Mouse (Mus musculus) forelimb bud, embryonic 11.5 days (tissue): ENCODE measurements around the gene Cfdp1.

Experiments used
- DNase-seq: peaks from one replicate; pipeline ENCODE4 v3.0.0-alpha.2; 2012; ENCODE audit warnings: low read depth, low spot score

The Cfdp1 gene

DNA sequence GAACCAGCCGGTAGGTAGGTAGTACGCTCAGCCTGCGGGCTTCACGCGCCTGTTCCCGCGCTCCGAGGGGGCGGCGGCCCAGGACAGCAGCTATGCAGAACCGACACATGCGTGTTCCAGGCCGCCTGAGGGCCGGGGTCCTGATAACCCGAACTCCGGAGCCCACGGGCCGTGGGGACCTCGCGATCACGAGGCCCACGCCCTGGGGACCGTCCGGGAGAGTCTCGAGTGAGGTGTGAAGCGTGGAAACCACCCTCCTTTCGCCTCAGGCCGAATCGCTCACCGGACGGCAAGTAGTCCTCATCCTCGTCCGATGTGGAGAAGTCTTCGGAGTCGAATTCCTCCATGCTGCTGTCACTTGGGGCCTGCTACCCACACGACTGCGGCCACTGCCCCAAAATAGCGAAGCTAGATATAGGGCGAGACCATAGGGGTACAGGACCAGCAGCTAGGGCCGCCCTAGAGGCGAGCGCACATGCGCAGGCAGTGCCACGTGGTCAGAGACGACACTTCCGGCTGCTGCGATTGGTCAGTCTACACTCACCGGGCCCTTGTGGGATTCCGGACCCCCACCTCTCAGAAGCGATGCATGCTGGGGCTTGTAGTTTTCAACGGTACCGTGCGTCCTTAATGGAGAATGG is at the start of gene Cfdp1:
Cfdp1 (minus strand) TSS at position 431 of the 641 bp plus-strand sequence.
- DNase-seq: peak; percentile 96

DNA sequence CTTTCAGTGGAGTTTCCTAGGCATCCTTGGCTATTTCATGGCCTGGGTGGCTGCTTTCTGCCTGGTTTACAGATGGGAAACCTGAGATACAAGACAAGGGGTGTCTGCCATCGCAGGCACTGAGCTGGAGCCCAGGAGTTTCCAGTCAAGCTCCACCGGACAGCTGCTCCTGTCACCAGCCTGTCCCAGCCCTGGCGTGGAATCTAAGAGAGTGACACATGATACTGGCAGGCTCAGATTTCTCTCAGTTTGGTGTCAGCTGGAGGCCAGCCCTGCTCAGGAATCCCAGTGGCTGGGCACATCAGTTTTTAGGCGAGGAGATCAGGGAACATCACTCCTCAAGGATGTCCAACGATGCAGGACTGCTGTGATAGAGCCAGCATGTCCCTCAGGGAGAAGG is 48.0 kb upstream of the Cfdp1 start:
- DNase-seq: no peak

DNA sequence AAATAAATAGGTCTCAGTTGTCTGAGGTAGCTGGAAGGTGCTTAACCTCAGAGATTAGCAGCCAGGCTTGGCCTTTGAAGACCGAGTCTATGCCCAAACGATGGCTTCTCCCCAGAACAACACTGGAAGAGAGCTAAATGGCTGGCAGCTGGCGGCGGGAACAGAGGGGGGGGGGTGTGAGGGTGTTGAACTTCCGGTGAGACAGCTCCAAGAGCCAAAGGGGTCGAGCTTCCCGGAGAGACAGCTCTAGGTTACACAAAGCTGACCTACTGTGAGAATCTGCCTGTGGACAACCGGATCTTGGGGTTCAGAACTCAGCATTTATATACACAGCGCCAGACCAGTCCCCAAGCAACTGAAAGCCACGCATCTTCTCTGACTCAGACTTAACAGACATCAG is 44.5 kb upstream of the Cfdp1 start:
- no peak for DNase-seq

DNA sequence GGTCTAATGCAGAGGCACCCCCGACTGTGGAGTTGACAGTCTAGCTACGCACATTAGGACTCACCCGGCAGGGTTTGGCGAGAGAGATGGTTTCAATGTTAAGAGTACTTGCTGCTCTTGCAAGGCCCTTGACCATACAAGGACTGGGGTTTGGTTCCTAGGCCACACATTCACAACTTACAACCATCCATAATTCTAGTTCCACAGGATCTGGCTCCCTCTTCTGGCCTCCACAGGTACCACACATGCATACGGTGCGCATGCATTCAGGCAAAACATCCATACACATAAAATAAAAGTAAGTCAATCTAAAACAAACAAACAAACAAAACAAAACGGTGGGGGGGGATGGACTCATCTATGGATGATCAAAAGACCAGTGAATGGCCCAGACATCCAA is 40.9 kb upstream of the Cfdp1 start:
- DNase-seq: no peak

DNA sequence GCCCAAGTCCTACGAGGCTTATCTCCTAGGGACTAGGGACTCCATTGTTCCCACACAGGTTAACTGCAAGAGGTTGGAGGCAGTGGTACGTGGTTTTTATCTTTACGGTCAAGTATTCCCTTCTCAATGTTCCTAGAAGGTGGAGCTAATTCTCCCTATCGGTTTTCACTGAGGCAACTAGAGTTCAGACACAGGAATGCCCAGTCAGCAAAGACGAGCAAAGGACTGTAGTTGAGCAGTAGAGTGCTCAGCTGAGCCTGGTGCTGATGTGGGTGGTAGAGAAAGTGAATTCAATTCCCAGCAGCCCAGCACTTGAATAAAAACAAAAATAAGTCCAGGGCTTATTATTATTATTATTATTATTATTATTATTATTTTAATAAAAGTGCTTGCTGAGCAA is 38.5 kb upstream of the Cfdp1 start:
- no peak for DNase-seq

DNA sequence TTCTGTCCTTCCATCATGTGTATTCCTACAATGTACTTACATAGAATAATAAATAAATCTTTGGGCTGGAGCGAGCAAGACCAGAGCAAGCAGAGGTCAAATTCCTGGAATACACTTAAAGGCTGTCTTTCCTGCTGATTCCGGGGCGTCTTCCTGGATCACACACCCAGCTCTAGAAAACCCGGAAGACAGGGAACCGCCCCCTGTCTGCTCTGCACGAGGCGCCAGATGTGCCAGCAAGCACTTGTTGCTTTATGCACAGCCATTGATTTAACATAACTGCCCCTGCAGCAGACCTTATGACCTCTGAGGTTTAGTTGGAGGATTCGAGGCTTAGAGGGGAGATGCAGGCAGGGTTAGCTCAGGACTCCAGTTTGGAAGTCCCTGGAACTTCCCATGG is 37.9 kb upstream of the Cfdp1 start:
- no peak for DNase-seq

DNA sequence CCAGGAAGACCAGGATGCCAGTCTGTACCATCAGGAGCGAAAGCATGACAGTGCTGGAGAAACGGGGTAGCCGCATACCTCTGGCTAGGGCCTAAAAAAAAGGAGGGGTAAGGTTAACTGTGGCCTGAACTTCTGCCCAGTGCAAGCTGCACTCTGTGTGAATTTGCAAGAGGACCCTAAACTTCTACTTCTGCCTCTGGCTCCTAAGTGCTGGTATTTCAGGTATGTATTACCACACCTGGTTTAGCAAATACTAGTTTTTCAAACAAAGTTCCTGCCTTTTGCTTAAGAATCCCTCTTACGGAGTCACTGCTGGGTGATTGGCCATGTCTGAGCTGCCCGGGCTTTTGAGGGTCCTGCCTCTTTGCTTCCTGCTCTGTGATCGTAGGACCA is 36.8 kb upstream of the Cfdp1 start:
- no peak for DNase-seq

DNA sequence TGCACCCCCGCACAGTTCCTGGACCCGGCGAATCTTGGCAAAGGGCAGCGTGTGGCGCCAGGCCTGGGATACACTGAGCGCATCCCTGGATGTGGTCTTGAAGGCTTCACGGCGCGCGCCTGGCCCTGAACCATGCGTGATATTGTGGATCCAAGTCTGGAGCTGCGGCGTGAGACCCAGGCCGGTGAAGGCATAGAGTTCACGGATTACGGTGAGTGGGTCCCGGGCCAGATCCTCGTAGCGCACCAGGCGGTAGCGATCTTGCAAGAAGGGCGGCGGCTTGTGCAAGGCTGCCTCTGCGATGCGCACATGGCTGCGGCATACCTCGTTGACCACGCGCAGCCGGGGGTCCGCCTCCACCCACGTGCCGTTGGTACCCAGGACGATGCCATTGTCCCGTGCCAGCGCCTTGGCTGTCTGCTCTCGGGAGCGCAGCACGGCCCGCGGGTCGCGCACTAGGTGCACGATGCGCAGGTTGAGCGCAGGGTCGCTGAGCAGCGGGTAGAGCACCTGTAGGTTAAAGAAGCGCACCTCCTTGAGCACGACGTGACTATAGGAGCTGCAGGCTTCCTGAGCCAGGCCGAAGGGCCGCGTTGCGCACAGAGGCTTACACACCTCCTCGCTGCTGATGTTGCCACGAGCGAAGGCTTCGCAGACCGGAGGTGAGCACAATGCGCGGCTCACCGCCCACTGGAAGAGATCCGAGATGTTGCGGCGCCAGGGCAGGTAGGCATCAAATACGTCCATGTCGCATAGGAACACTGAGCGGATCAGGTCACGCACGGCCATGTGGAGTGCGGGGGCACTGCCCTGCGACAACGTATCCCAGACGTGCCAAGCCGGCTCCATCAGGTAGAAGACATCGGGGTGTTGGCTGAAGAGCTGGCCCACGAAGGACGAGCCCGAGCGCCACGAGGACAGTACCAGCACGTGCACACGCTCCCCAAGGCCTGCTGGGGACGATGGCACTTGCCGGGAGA is 36.1 kb upstream of the Cfdp1 start:
- DNase-seq: no peak

DNA sequence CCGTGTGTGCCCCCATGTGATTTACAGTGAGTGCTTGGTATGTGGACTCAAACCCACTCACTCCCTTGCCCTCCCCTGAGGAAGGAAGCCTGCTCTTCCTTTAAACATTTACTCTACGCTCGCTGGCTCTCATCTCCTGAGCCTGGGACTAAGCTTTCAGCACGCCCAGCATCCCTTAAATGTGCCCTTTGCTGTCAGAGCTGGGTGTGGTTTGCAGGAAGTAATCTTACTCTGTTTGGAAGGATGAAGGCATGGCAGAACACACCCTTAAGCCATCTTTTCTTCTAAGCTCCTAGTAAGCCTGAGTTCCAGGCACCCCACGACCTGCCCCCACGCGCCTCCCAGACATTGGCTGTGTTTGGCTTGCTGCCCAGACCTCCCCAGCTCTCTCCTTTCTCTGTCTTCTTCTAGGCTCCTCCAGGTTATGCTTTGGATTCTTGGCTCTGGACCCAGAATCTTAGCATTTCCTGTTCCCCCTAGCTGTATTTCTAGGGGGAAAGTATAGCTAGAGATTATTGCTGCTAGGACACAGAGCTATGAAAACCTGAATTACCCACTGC is 34.1 kb upstream of the Cfdp1 start:
- no peak for DNase-seq

DNA sequence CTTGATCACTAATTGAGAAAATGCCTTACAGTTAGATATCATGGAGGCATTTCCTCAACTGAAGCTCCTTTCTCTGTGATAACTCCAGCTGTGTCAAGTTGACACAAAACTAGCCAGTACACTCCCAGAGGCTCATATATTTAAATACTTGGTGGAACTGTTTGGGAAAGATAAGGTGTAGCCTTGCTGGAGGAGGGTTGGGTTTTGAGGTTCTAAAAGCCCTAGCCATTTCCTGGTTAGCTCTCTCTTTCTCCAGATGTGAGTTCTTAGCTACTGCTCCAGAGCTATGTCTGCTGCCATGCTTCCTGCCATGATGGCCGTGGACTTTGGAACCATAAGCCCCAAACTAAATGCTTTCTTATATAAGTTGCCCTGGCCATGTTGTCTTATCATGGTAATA is 33.4 kb upstream of the Cfdp1 start:
- no peak for DNase-seq

DNA sequence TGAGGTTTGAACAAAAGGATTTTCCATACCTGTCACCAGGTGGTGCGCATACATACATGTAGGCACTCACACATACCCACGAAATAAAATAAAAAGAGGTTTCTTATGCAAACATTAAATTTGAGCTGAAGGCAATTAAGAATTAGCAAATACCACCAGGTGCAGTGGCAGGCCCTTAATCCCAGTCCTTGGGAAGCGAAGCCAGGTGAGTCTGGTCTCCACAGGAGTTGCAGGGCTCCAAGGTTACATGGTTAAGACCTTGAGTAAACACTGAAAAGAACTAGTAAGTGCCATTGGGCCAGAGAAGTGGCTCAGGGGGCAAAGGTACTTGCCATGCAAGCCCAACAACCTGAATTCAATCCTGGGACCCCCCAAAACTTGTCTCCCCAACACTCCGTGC is 29.5 kb upstream of the Cfdp1 start:
- no peak for DNase-seq

DNA sequence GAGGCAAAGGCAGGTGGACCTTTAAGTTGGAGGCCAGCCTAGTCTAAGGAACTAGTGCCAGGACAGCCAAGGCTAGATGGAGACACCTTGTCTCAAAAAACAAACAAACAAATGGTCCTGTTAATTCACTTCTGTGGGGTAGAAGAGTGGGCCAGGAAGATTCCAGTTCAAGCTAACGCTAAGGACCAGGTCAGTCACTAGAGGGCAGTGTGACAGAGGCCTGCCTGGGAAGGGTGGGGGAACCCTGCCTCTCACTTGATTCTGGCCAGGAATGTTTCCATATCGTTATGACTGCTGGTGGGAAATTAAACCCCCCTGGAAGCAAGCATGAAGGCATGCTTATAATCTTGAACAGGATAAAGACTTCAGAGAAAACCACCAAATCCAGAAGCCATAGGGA is 27.5 kb upstream of the Cfdp1 start:
- peak; percentile 57 for DNase-seq

DNA sequence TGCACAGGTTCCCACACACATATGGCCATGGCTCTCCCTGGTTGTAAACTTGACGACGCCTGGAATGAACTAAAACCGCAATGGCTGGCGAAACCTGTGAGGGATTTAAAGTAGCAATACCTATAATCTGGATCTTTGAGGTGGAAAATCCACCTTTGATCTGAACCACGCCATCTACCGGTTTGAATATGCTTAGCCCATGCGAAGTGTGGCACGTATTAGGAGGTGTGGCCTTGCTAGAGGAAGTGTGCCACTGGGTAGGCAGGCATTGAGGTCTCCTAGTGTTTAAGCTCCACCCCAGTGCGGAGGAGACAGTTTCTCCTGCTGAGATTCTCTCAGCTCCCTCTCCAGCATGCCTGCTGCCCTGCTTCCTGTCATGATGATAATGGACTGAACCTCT is 23.6 kb upstream of the Cfdp1 start:
- no peak for DNase-seq

DNA sequence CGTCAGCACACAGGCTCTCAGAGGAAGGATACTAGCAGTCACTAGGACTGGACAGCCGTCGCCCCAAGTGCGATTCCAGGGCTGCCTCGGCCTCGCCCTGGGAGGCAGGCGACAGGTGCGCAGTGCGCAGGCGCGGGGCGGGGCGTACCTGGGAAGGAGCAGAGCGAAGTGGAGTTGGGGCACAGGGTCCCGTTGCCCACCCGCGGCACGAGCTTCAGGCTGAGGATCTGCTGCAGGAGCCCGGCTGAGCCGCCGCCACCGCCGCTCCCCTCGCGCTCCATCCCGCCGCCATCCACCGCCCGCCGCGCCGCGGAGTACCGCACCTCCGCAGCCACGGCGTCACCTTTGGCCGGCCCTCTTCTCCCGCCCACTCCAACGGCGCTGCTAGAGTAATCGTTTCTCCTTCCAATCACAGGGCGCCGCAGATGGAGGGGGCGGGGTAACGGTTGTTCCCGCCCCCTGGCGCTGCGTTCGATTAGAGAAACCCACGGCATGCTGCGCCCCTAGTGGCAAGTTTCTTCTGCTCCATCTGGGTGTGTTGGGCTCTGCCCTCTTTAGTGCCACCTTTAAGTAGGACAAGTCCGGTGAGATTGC is 22.4 kb upstream of the Cfdp1 start, which contains the start of gene Tmem170:
Tmem170 (minus strand) TSS at position 396 of the 594 bp plus-strand sequence.
- DNase-seq: peak; percentile 99

DNA sequence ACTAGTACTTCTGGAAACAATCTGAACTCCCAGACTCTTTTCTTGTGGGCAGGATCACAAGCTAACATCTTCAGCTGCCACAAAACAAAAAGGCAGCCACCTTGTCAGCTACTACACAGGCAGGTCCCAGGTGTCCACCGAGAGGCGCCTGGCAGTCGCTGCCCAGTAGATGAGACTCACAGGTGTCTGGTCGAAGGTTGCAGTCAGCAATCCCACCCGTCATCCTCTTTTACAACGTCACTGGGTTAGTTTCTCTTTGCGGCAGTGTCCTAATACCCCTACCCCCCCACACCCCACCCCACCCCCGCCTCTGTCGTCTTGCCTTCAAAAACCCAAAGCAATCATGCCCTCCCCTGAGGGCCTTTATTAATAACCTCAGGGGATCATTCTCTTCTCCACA is 21.7 kb upstream of the Cfdp1 start:
- no peak for DNase-seq

DNA sequence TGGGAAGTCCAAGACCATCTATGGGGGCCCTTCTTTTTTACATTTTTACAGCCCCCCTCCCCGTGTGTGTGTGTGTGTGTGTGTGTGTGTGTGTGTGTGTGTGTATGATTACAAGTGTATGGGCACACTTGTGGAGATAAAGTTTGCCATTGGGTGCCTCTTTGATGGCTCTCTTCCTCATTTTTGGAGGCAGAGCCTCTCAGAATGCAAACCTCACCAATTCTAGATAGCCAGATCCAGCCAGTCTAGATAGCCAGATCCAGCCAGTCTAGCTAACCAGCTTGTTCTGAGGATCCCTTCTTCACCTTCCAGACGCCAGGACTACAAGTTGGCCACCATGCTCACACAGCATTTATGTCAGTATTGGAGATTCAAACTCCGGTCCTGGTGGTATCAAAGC is 17.2 kb upstream of the Cfdp1 start:
- DNase-seq: no peak

DNA sequence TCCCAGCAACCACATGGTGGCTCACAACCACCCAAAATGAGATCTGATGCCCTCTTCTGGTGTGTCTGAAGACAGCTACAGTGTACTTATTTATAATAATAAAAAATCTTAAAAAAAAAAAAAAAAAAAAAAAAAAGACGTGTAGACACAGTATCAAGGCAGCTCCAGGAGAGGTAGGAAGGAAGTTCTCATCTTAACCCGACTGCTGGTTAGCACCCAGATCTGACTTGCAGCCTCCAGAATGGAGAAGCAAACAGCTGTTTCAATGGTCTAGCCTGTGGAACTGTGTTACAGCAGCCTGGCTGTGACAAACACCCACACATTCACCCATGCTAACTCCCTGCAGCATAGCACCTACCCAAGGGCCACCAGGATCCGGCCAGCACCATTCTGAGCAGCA is 16.3 kb upstream of the Cfdp1 start:
- no peak for DNase-seq

DNA sequence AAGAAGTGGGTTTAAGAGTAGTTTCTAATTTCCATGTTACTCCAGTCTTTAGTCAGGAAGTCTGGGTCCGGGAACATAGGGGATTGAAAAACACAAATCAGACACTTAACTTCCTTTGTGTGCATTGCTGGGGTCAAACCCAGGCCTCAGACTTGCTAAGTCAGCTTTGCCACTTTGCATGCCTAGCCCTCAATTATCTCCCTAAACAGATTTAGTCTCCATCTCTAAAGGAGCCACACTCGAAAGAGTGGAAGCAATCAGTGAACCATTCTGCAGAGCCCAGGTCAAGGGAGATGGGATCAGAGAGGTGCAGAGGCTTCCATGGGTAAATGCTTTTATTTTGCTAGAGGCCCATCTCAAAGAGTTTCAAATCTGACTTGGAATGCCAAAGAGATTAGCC is 14.6 kb upstream of the Cfdp1 start:
- DNase-seq: no peak

DNA sequence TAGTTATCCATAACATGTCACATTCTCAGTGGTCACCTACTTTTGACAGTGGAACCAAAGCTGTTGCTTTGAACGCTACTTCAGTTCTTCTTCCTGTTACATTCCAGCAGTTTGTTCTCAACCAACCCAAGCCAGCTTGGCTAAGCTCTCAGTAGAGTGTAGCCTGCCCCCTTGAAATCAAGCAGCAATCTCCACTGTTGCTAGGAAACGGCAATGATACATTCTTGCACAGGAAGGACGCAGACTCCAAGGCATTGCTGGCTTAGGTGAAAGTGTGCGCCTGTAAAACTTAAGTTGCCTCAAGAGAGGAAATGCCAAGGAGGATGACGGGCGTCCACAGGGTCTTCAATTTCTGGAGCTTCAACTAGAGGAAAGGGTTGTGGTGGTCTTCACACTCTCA is 11.8 kb upstream of the Cfdp1 start:
- DNase-seq: no peak

DNA sequence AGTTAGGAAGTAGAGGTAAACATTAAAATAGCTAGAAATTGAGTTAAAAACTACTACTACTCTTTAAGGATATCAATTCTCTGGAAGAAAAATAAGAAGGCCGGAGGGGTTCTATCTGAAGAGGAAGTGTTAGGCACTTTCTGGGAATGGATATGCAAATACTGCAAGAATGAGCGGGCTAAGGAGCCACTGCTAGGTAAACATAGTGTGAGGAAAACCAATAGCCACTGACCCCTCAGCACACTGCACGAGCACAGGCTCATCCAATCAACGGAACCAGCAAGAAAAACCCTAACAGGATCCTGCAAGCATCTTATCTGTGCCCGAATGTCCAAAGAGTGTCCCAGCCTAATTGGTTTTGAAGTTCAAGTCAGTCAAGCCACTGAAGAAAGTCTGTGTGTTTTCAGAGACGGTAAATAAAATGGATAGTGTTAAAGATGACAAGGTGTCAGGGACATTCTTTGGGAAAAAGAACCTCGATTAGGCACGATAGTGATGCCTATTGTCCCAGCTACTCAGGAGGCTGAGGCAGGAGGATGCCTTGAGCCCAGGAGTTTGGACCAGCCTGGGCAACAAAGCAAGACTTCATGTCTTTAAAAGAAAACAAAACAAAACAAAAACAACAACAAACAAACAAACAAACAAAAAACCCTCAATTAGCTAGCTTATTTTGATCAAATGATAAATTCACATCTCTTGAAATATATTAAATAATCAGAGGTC is 11.2 kb upstream of the Cfdp1 start:
- DNase-seq: no peak

DNA sequence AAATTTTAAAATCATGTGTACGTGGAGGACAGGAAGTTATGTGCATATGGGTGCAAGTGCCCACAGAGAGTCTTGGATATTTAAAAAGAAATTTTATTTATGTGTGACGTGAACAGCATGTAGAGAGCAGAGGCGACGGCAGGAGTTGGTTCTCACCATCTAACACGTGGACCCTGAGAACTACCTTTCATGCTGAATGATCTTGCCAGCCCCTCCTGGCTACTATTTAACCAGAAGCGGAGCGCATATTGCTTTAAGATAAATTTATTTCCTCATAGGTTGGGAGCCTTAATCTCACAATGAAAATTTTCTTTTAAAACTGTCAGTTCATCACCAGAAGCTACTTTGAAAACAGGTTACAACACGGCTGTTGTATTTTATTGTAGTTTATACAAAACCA is 10.6 kb upstream of the Cfdp1 start:
- no peak for DNase-seq

DNA sequence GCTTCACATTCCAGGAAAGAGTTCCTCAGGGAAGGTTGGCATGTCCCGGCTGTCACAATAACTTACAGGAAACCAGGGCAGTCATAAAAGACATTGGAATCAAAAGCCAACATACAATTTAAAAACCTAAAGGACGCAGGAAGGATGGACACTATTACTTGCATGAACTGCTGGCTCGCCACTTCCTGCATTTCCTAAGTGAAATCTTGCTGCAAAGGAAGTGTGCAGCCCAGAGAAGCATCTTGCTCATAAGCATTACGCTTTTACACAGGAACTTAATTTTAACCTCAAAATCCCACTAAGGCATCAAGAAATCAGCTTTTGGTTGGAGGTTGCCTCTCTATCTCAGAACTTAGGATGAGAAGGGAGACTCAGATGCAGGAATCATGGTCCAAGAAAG is 9.2 kb upstream of the Cfdp1 start:
- no peak for DNase-seq
